27 mouse cellular contexts compared by ENCODE assay signal in the genomic region with DNA sequence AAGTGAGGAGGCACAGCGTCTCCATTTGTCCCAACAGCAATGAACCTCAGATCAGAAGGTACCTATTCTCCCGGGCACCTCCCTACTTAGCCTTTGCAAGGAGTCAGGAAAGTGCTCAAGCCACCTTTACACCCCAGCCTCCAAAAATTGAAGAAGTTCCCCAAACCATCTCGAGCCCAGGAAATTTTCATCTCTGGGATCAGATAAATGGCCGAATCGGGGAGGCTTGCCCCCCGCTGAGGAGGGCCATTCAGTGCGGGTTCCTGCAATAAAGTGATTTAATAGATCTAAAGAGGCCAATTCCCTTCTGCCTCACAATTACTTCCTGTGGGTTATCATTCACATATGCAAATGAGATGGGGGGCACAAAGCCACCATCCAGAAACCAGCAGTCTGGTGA. TPM values are rescaled to one million over a fixed set of nuclear protein-coding genes. Genes with fewer than 3 reads are reported as not detected.
DNase-seq lines count a peak whose midpoint lies in the region; ATAC-seq lines count a peak whose summit lies in the region.
"Had no signal": no experiment of that assay in that cellular context is flagged by ENCODE, and none has a peak within 500 bp of the region (broad histone marks: within the 10 kb centered on the region; RNA-seq: fewer than 3 reads in every experiment).

No protein-coding gene starts in this region.

- no peak overlapping the region for H3K4me2 ChIP-seq in midbrain, embryonic 15.5 days
- peak overlapping the region; percentile 76 for H3K4me2 ChIP-seq in limb, embryonic 11.5 days (ENCODE audit: low read depth, severe bottlenecking)

- H3K27ac ChIP-seq in heart, embryonic 10.5 days, result peak overlapping the region; percentile 82; the same call in 1 of the 2 replicates
- peak overlapping the region; percentile 92 for H3K27ac ChIP-seq in midbrain, embryonic 10.5 days (replicated peaks)
- no peak overlapping the region for H3K27ac ChIP-seq in midbrain, embryonic 15.5 days
- peak overlapping the region; percentile 54; the same call in 1 of the 2 replicates for H3K27ac ChIP-seq in limb, embryonic 11.5 days (replicated peaks; ENCODE audit: low read depth, low read length)

- H3K27me3 ChIP-seq in heart, embryonic 10.5 days (ENCODE audit: insufficient read depth, poor library complexity, severe bottlenecking), result no peaks in the 10 kb centered on the region
- no peaks in the 10 kb centered on the region for H3K27me3 ChIP-seq in midbrain, embryonic 10.5 days (ENCODE audit: low read depth, poor library complexity, severe bottlenecking)
- peaks cover 11% of the 10 kb centered on the region; the same call in 1 of the 2 replicates for H3K27me3 ChIP-seq in midbrain, embryonic 15.5 days (replicated peaks)
- H3K27me3 ChIP-seq in limb, embryonic 11.5 days (ENCODE audit: control insufficient read depth, insufficient read depth, low read length), result no peaks in the 10 kb centered on the region

- no peaks in the 10 kb centered on the region for H3K9me3 ChIP-seq in heart, embryonic 10.5 days
- H3K9me3 ChIP-seq in midbrain, embryonic 10.5 days (replicated peaks), result no peaks in the 10 kb centered on the region
- no peaks in the 10 kb centered on the region for H3K9me3 ChIP-seq in midbrain, embryonic 15.5 days
- no peaks in the 10 kb centered on the region for H3K9me3 ChIP-seq in limb, embryonic 11.5 days (ENCODE audit: control insufficient read depth, low read length)
- H3K9me3 ChIP-seq: heart, embryonic 12.5 days had no signal

- DNase-seq in heart, embryonic 10.5 days (ENCODE audit: low spot score), result no peak
- DNase-seq in heart, postnatal 36 days, result no peak
- no peak for DNase-seq in midbrain, embryonic 10.5 days (ENCODE audit: low spot score)
- peak; percentile 55 for DNase-seq in ES-CJ7 (ENCODE audit: low read depth, low spot score)
- DNase-seq in limb, embryonic 11.5 days (ENCODE audit: low spot score), result peak; percentile 32
- DNase-seq in right cerebral cortex, adult 2 months (ENCODE audit: low spot score in 2 of 2), result no peak
- no peak for DNase-seq in spleen, adult 18-20 months
- DNase-seq: adrenal gland, postnatal 10 days; cerebellum, adult 9-10 months; heart, postnatal 14 days; kidney, adult 18-20 months; kidney, postnatal 25 days; left cerebral cortex, postnatal 4 days; lung, postnatal 10 days; thymus, postnatal 25 days had no signal

- peaks cover 75% of the 10 kb centered on the region for H3K4me1 ChIP-seq in heart, embryonic 10.5 days
- H3K4me1 ChIP-seq in midbrain, embryonic 10.5 days, result peaks cover 96% of the 10 kb centered on the region
- H3K4me1 ChIP-seq in midbrain, embryonic 15.5 days, result peaks cover 38% of the 10 kb centered on the region
- H3K4me1 ChIP-seq in limb, embryonic 11.5 days (ENCODE audit: control insufficient read depth, insufficient read depth, low read length), result peaks cover 48% of the 10 kb centered on the region

- H3K9ac ChIP-seq in midbrain, embryonic 15.5 days, result no peak overlapping the region
- 0 out of 2 replicates have a peak overlapping the region, but pooled peaks have one; percentile 2 for H3K9ac ChIP-seq in limb, embryonic 11.5 days (ENCODE audit: low read length)
- H3K9ac ChIP-seq: heart, embryonic 12.5 days had no signal

- H3K36me3 ChIP-seq in heart, embryonic 10.5 days, result no peaks in the 10 kb centered on the region
- peaks cover 28% of the 10 kb centered on the region; the same call in 1 of the 2 replicates for H3K36me3 ChIP-seq in midbrain, embryonic 10.5 days
- H3K36me3 ChIP-seq in midbrain, embryonic 15.5 days (replicated peaks), result no peaks in the 10 kb centered on the region
- no peaks in the 10 kb centered on the region for H3K36me3 ChIP-seq in limb, embryonic 11.5 days (ENCODE audit: control insufficient read depth, insufficient read depth, low read length)
- H3K36me3 ChIP-seq: heart, embryonic 12.5 days had no signal

- 8% methylated on average over 7 of the region's 7 CpGs for WGBS in heart, embryonic 10.5 days
- under 1% methylated on average over 7 of the region's 7 CpGs for whole genome bisulfite sequencing in midbrain, embryonic 10.5 days
- WGBS in midbrain, embryonic 15.5 days, result 5% methylated on average over 7 of the region's 7 CpGs
- 3% methylated on average over 7 of the region's 7 CpGs for WGBS in limb, embryonic 11.5 days

- peak overlapping the region; percentile 63 for H3K4me3 ChIP-seq in heart, embryonic 10.5 days
- peak overlapping the region; percentile 83 for H3K4me3 ChIP-seq in midbrain, embryonic 10.5 days
- H3K4me3 ChIP-seq in midbrain, embryonic 15.5 days, result no peak overlapping the region
- H3K4me3 ChIP-seq in limb, embryonic 11.5 days (ENCODE audit: low read depth, low read length), result 0 out of 2 replicates have a peak overlapping the region, but pooled peaks have one; percentile 1
- H3K4me3 ChIP-seq: heart, embryonic 12.5 days had no signal

- intact Hi-C loops in heart, postnatal 36 days (cut with DNase I), result no loop called here

- ATAC-seq in midbrain, embryonic 15.5 days (replicated peaks), result no peak
- no peak for ATAC-seq in limb, embryonic 11.5 days (ENCODE audit: insufficient number of reproducible peaks, low FRiP score, low TSS enrichment, low read depth)
- ATAC-seq: activated CD4-positive, CD25-positive, alpha-beta regulatory T cell, adult 4 months had no signal

RNA-seq across cellular contexts. Expression of a gene that starts 2.4 kb away (rescaled TPM):
- polyA plus RNA-seq in heart, embryonic 10.5 days (2016; fragmentation: Nextera tagmentation; extraction: Ambion mirVana), result 4.4 and 12.4 TPM in 2 replicates
- not detected for total RNA-seq in heart, postnatal 36 days (2021)
- 16.9 and 29.2 TPM in 2 replicates for polyA plus RNA-seq in midbrain, embryonic 10.5 days (2016; fragmentation: Nextera tagmentation; extraction: Ambion mirVana)
- polyA plus RNA-seq in midbrain, embryonic 15.5 days (2015; fragmentation: Nextera tagmentation; extraction: Ambion mirVana), result 0.27 and 0.64 TPM in 2 replicates
- polyA plus RNA-seq in limb, embryonic 11.5 days (2014; fragmentation: Nextera tagmentation; extraction: Ambion mirVana), result 1.4 and 2.3 TPM in 2 replicates
- total RNA-seq: heart, postnatal 14 days; layer of hippocampus, adult 8-10 months; left cerebral cortex, adult 18-20 months; left cerebral cortex, postnatal 4 days had no signal
- polyA plus RNA-seq: activated CD4-positive, CD25-positive, alpha-beta regulatory T cell, adult 4 months; small intestine, adult 2 months had no signal

RNA-seq across cellular contexts. Expression of a gene that starts 15.5 kb away (rescaled TPM):
- 34.1 and 39.0 TPM in 2 replicates for polyA plus RNA-seq in heart, embryonic 10.5 days (2016; fragmentation: Nextera tagmentation; extraction: Ambion mirVana)
- 10 to 100 TPM; 29.9 to 32.4 TPM for total RNA-seq in heart, postnatal 36 days (2021)
- 38.8 and 41.4 TPM in 2 replicates for polyA plus RNA-seq in midbrain, embryonic 10.5 days (2016; fragmentation: Nextera tagmentation; extraction: Ambion mirVana)
- 45.9 and 48.2 TPM in 2 replicates for polyA plus RNA-seq in midbrain, embryonic 15.5 days (2015; fragmentation: Nextera tagmentation; extraction: Ambion mirVana)
- polyA plus RNA-seq in limb, embryonic 11.5 days (2014; fragmentation: Nextera tagmentation; extraction: Ambion mirVana), result 41.9 and 43.4 TPM in 2 replicates

RNA-seq across cellular contexts. Expression of a gene that starts 37.4 kb away (rescaled TPM):
- not detected in 2 replicates for polyA plus RNA-seq in heart, embryonic 10.5 days (2016; fragmentation: Nextera tagmentation; extraction: Ambion mirVana)
- total RNA-seq in heart, postnatal 36 days (2021), result not detected
- polyA plus RNA-seq in midbrain, embryonic 10.5 days (2016; fragmentation: Nextera tagmentation; extraction: Ambion mirVana), result not detected in 2 replicates
- not detected in 2 replicates for polyA plus RNA-seq in midbrain, embryonic 15.5 days (2015; fragmentation: Nextera tagmentation; extraction: Ambion mirVana)
- not detected in 2 replicates for polyA plus RNA-seq in limb, embryonic 11.5 days (2014; fragmentation: Nextera tagmentation; extraction: Ambion mirVana)
- total RNA-seq: CH12.LX; common myeloid progenitor, adult 5-6 weeks; gastrocnemius, adult 18-20 months; heart, postnatal 14 days; layer of hippocampus, adult 8-10 months; left cerebral cortex, adult 18-20 months; left cerebral cortex, postnatal 4 days; megakaryocyte progenitor cell, adult 5-6 weeks had no signal
- polyA plus RNA-seq: embryonic facial prominence, embryonic 11.5 days; heart, embryonic 12.5 days; liver, embryonic 16.5 days had no signal

RNA-seq across cellular contexts. Expression of a gene that starts 44.4 kb away (rescaled TPM):
- 0.78 and 2.7 TPM in 2 replicates for polyA plus RNA-seq in heart, embryonic 10.5 days (2016; fragmentation: Nextera tagmentation; extraction: Ambion mirVana)
- total RNA-seq in heart, postnatal 36 days (2021), result not detected
- 2.0 TPM in 2 replicates for polyA plus RNA-seq in midbrain, embryonic 10.5 days (2016; fragmentation: Nextera tagmentation; extraction: Ambion mirVana)
- polyA plus RNA-seq in midbrain, embryonic 15.5 days (2015; fragmentation: Nextera tagmentation; extraction: Ambion mirVana), result 2.4 and 4.2 TPM in 2 replicates
- 3.7 and 4.4 TPM in 2 replicates for polyA plus RNA-seq in limb, embryonic 11.5 days (2014; fragmentation: Nextera tagmentation; extraction: Ambion mirVana)
- total RNA-seq: common myeloid progenitor, adult 5-6 weeks had no signal

RNA-seq across cellular contexts. Expression of a gene that starts 47.8 kb away (rescaled TPM):
- polyA plus RNA-seq in heart, embryonic 10.5 days (2016; fragmentation: Nextera tagmentation; extraction: Ambion mirVana), result 2,048 and 2,274 TPM in 2 replicates
- total RNA-seq in heart, postnatal 36 days (2021), result 100 to 1,000 TPM; 106 to 128 TPM
- 3,615 and 3,770 TPM in 2 replicates for polyA plus RNA-seq in midbrain, embryonic 10.5 days (2016; fragmentation: Nextera tagmentation; extraction: Ambion mirVana)
- 876 and 917 TPM in 2 replicates for polyA plus RNA-seq in midbrain, embryonic 15.5 days (2015; fragmentation: Nextera tagmentation; extraction: Ambion mirVana)
- polyA plus RNA-seq in limb, embryonic 11.5 days (2014; fragmentation: Nextera tagmentation; extraction: Ambion mirVana), result 3,322 and 3,460 TPM in 2 replicates

Comparison
In these comparisons a context has a peak if more than half of its experiments do, and no peak if none do; other contexts are left out.
1. DNase-seq: peak in ES-CJ7 (single experiment) and limb, embryonic 11.5 days (single experiment); none in heart, embryonic 10.5 days (single experiment), heart, postnatal 36 days (0 of 2), midbrain, embryonic 10.5 days (single experiment), right cerebral cortex, adult 2 months (0 of 2) and spleen, adult 18-20 months (0 of 2).